Mouse (Mus musculus) heart, adult 18-20 months (tissue): Measurements from ENCODE around the gene Pex11a. TPM values are rescaled to one million over a fixed set of nuclear protein-coding genes. Genes with fewer than 3 reads are reported as not detected.

ENCODE experiments used
- DNase-seq, 2 experiments: peaks; one replicate each; pipeline ENCODE4 v3.0.0; 2021 to 2022; ENCODE audit warnings: mixed read lengths in 1 of 2
- total RNA-seq, 2 experiments: library from RNA; stranded (reverse); gene quantifications; 2 replicates each; pipeline ENCODE4 v1.2.3; 2021

Pex11a gene
- total RNA-seq, 2 experiments from 2014 or later = 18.0 to 21.4 TPM

- DNase-seq = no peak
Measured at GRCm38 (mm10) chr7:79738913-79739312, 4.0 kb downstream of the Pex11a start.

- DNase-seq = no peak
Measured at GRCm38 (mm10) chr7:79736511-79736910, 6.4 kb downstream of the Pex11a start.

GRCm38 (mm10) chr7:79734563-79734962 lies 8.4 kb downstream of the Pex11a start:
- DNase-seq = peak; percentile 76 to 86

- DNase-seq = no peak
Measured at GRCm38 (mm10) chr7:79732622-79733021, 10.3 kb downstream of the Pex11a start, which contains the start of gene Plin1. Plin1 (minus strand) TSS chr7:79732903.

- no peak for DNase-seq
Measured at GRCm38 (mm10) chr7:79731438-79731837, 11.5 kb downstream of the Pex11a start.

- no peak for DNase-seq
Measured at GRCm38 (mm10) chr7:79729743-79730370, 13.1 kb downstream of the Pex11a start.

GRCm38 (mm10) chr7:79729169-79729568 lies 13.8 kb downstream of the Pex11a start:
- peak; percentile 45 to 83 for DNase-seq

GRCm38 (mm10) chr7:79728219-79728618 lies 14.7 kb downstream of the Pex11a start:
- peak; percentile 67 to 78 for DNase-seq

- peak; percentile 47 to 76 for DNase-seq
Measured at GRCm38 (mm10) chr7:79727091-79727490, 15.8 kb downstream of the Pex11a start.

GRCm38 (mm10) chr7:79721386-79721977 lies 21.4 kb downstream of the Pex11a start:
- peak; percentile 67 to 70 for DNase-seq

- peak; percentile 84 to 88 for DNase-seq
Measured at GRCm38 (mm10) chr7:79715187-79715981, 27.5 kb downstream of the Pex11a start, which contains the start of gene Kif7. Kif7 (minus strand) TSS chr7:79715720.

- no peak for DNase-seq
Measured at GRCm38 (mm10) chr7:79710831-79711230, 32.1 kb downstream of the Pex11a start.

GRCm38 (mm10) chr7:79710130-79710607 lies 32.8 kb downstream of the Pex11a start:
- no peak for DNase-seq

- DNase-seq = no peak
Measured at GRCm38 (mm10) chr7:79705210-79705609, 37.7 kb downstream of the Pex11a start.

- DNase-seq = no peak
Measured at GRCm38 (mm10) chr7:79702755-79703154, 40.2 kb downstream of the Pex11a start.

- DNase-seq = no peak
Measured at GRCm38 (mm10) chr7:79696495-79696894, 46.4 kb downstream of the Pex11a start.

Other genes starting within 250 kb of the Pex11a start
- not detected for gene Rhcg, start 125.5 kb downstream of the Pex11a start, total RNA-seq
- under 1 TPM; 0.10 TPM for gene Ticrr, start 82.9 kb downstream of the Pex11a start, total RNA-seq
- 1 to 10 TPM in 1 of 2 experiments, under 1 TPM in 1; 0.82 to 1.1 TPM for gene Kif7, start 27.4 kb downstream of the Pex11a start, total RNA-seq
- 10 to 100 TPM in 1 of 2 experiments, 1 to 10 TPM in 1; 9.4 to 52.1 TPM for gene Plin1, start 10.2 kb downstream of the Pex11a start, total RNA-seq
- gene Wdr93, start within 50 bp of the Pex11a start, total RNA-seq = under 1 TPM; 0.22 to 0.41 TPM
- gene Mesp1, start 50.7 kb upstream of the Pex11a start, total RNA-seq = not detected
- under 1 TPM in 1 of 2 experiments, not detected in 1; 0.12 TPM for gene Mesp2, start 67.6 kb upstream of the Pex11a start, total RNA-seq
- 10 to 100 TPM; 10.5 to 13.0 TPM for gene Anpep, start 117.9 kb upstream of the Pex11a start, total RNA-seq
- gene Ap3s2, start 177.5 kb upstream of the Pex11a start, total RNA-seq = 10 to 100 TPM; 24.7 to 25.7 TPM
- 10 to 100 TPM in 1 of 2 experiments, 1 to 10 TPM in 1; 9.7 to 10.6 TPM for gene Arpin, start 192.2 kb upstream of the Pex11a start, total RNA-seq